Mouse (Mus musculus): Measurements from ENCODE around the gene Lpin2. TPM values are rescaled to one million over a fixed set of nuclear protein-coding genes. Genes with fewer than 3 reads are reported as not detected.

Gene Lpin2
- total RNA-seq, 2 experiments from 2014 or later, result 76.4 to 83.8 TPM

DNA sequence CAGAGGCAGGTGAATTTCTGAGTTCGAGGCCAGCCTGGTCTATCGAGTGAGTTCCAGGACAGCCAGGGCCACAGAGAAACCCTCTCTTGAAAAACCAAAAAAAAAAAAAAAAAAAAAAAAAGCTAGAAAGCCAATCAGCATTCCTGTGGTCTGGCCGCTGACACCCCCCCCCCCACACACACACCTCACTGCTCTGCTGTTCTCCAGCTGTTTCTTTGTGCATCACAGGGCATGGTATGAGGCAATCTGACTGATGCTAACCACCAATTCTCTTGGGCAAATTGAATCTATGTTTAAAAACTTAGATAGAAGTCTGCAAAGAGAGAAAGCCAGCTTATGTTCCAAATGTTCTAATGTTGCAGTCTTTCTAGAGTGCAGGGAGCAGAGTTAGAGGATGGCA lies 14.1 kb downstream of the Lpin2 start:
- DNase-seq (ENCODE audit: low spot score in 2 of 2), result no peak

GRCm38 (mm10) chr17:71199346-71199745 lies 17.0 kb downstream of the Lpin2 start:
- DNase-seq (ENCODE audit: low spot score in 2 of 2), result no peak

GRCm38 (mm10) chr17:71202136-71202535 lies 19.8 kb downstream of the Lpin2 start:
- DNase-seq (ENCODE audit: low spot score in 2 of 2), result no peak

- DNase-seq (ENCODE audit: low spot score in 2 of 2), result no peak
Observed at GRCm38 (mm10) chr17:71203998-71204808, 21.8 kb downstream of the Lpin2 start.

DNA sequence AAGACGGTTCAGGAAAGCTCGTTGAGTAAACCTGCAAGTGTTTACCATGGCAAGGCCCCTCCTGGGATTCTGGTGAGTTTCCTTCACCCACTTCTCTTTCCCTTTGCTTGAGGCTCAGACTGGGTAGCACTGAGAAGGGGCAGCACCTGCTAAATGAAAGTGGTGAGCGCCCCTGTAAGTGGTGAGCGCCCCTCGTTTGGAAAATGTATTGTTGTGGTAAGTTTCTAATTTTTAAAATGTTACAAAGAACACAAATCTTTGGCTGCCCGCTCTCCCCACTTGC lies 22.4 kb downstream of the Lpin2 start:
- no peak for DNase-seq (ENCODE audit: low spot score in 2 of 2)

GRCm38 (mm10) chr17:71206136-71206893 lies 24.0 kb downstream of the Lpin2 start:
- no peak for DNase-seq (ENCODE audit: low spot score in 2 of 2)

DNA sequence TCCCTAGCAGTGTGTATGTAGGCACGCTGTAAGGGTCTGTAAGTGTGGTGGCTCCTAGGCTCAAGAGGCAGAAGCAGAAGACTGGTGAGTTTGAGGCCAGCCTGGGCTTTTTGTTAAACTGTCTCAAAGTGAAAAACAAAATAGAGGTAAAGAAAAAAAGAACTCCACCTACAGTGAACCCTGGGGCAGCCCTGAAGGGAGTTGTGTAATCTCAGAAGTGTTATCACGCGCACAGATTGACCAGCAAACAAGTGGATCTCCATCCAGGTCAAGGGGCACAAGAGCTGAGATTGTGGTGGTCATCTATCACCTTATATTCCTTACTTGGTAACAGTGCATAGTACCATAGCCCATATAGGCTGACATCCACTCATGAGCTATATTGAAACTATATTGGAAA lies 24.9 kb downstream of the Lpin2 start:
- no peak for DNase-seq (ENCODE audit: low spot score in 2 of 2)

- DNase-seq (ENCODE audit: low spot score in 2 of 2), result no peak
Observed at GRCm38 (mm10) chr17:71208376-71208775, 26.0 kb downstream of the Lpin2 start.

GRCm38 (mm10) chr17:71208921-71209320 lies 26.6 kb downstream of the Lpin2 start:
- DNase-seq (ENCODE audit: low spot score in 2 of 2), result no peak

DNA sequence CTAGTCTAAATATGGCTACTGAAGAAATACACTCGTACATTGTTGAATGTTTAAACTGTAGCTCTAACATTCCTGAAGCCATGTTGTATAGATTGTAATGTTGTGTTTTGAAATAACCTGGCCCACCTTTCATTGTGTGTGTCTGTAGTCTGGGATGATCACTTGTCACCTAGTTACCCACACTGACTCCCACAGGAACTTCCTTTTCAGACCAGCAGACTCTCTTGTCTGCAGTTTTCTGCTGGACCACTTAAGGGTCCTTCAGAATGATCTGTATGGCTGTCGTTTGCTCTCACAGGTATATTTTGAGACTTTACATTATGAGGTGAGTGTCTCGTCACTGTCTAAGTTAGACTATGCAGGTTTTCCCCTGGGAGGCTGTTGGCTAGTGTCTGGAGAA lies 27.6 kb downstream of the Lpin2 start:
- no peak for DNase-seq (ENCODE audit: low spot score in 2 of 2)

DNA sequence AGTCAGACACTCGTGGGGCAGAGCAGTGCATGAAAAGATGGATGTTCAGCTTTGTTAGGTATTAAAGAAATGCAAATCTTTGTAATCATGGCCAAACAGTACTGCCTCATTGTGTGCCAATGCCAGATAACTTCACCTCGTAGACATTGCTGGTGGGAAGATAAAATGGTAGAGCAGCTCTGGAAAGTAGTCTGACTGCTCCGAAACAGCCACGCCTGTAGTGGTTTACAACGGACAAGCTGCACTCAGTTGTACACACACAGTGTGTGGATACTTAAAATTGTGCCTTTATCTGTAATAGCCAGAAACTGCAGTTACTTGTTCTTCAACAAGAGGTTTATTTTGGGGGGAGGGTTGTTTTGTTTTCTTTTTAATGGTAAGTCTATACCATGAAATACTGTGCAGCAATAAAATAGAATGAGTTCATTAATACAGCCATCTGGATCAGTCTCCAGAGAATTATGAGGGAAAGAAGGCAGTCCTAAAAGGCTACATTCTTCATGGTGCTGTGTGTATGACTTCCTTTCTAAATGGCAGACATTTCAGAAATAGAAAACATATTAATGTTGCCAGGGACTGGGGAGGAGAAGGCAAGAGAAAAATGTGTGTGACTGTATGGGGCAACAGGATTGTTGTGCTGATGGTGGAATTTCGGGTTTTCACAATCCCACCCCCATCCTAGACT lies 29.7 kb downstream of the Lpin2 start:
- DNase-seq (ENCODE audit: low spot score in 2 of 2), result no peak

DNA sequence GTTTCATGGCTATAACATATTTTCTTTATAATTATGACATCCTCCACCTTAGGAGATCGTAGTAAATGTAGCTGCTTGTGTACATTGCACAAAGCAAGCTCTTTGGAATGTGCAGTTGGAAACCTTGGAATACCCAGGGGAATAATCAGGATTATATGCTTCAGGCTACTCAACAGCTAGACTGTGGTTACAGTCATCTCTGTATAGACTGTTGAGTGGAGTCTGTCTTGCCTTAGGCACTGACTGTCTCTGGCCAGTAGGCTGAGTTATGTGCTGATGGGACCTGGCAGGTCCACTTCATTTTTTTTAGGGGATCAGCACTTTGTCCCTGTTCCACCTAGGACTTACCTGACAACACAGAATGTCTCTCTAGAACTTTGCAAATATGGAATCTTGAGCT lies 31.3 kb downstream of the Lpin2 start:
- no peak for DNase-seq (ENCODE audit: low spot score in 2 of 2)

- no peak for DNase-seq (ENCODE audit: low spot score in 2 of 2)
Observed at GRCm38 (mm10) chr17:71214514-71215240, 32.3 kb downstream of the Lpin2 start.

GRCm38 (mm10) chr17:71215241-71215839 lies 33.0 kb downstream of the Lpin2 start:
- DNase-seq (ENCODE audit: low spot score in 2 of 2), result no peak

DNA sequence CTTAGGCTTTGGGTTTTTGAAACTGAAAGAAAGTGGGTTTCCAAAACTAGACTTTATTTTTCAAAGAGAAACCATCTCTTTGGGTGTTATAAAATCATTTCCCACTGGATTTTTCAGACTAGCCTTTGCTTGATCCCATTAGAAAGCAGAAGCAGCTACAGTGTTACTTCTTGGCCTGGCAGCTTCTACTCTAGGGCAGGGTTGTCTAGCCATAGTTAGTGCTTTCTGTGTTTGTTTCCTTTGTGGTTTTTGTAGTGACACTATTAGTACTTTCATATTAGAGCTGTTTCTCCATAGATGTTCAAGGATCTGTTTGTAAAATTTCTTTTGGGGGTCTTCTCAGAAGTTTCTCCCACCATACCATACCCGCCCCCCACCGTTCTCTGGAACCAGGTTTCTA lies 33.9 kb downstream of the Lpin2 start:
- DNase-seq (ENCODE audit: low spot score in 2 of 2), result no peak

GRCm38 (mm10) chr17:71217111-71217685 lies 34.8 kb downstream of the Lpin2 start:
- peak in 1 of 2 experiments; percentile 18 for DNase-seq (ENCODE audit: low spot score in 2 of 2)

- DNase-seq (ENCODE audit: low spot score in 2 of 2), result no peak
Observed at GRCm38 (mm10) chr17:71221383-71221782, 39.0 kb downstream of the Lpin2 start.

DNA sequence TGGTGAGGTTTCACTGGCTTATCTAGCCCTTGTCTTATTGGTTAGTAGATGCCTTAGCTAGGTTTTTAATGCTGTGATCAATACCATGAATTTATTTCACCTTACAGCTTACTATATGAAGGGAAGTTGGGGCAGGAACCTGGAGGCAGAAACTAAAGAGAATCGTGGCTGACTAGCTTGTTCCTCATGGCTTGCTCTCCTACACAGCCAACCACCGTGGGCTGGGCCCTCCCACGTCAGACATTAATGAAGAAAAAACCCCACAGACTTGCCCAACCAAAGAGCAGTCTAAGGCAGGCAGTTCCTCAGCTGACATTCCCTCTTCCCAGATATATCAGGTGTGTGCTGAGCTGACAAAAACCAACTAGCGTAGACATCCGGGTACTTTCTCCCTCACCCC lies 41.3 kb downstream of the Lpin2 start:
- no peak for DNase-seq (ENCODE audit: low spot score in 2 of 2)

GRCm38 (mm10) chr17:71224521-71224920 lies 42.2 kb downstream of the Lpin2 start:
- DNase-seq (ENCODE audit: low spot score in 2 of 2), result no peak

- no peak for DNase-seq (ENCODE audit: low spot score in 2 of 2)
Observed at GRCm38 (mm10) chr17:71225091-71225490, 42.7 kb downstream of the Lpin2 start.

Data from layer of hippocampus, postnatal 14 days (tissue).